Mouse (Mus musculus): ENCODE results near the gene Atp8b4. TPM values are rescaled to one million over a fixed set of nuclear protein-coding genes. Genes with fewer than 3 reads are reported as not detected.
A peak's percentile ranks its signal among the peaks of the same experiment; 100 is the strongest.

Gene Atp8b4
- polyA plus RNA-seq (2015; fragmentation: Nextera tagmentation; extraction: Ambion mirVana), result 5.5 and 5.9 TPM in 2 replicates

DNA sequence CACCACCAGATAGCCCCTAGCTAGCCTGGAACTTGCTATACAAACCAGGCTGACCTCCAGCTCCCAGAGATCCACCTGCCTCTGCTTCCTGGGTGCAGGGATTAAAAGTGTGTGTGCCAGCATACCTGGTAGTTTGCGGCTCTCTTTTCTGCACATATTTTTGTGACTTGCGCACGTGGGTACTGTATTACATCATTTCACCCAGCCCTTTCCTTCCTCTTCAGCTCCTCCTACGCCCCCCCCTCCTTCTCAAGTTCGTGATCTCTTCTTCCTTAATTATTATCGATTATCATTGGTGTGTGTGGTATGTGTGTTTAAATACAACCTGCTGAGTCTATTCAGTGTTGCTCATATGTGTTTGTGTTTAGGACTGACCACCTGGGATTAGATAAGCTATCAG lies at the start of gene Atp8b4:
TSS of gene Atp8b4 (minus strand) at position 154 of the 400 bp plus-strand sequence.
- Histone ChIP-seq H3K4me1 (ENCODE audit: control insufficient read depth, low read depth, low read length) (no peaks in the 10 kb centered on the region; the same call in 1 of the 2 replicates), H3K36me3 (ENCODE audit: control insufficient read depth, insufficient read depth) (no peaks in the 10 kb centered on the region), H3K9me3 (replicated peaks; ENCODE audit: control insufficient read depth, low read length) (no peaks in the 10 kb centered on the region), H3K27ac (ENCODE audit: low read length) (no peak within 1 kb of the TSS), H3K4me3 (ENCODE audit: low read depth, low read length) (peak within 1 kb of the TSS; percentile 36), H3K27me3 (ENCODE audit: control insufficient read depth, insufficient read depth, low read depth, low read length) (no peaks in the 10 kb centered on the region), H3K9ac (ENCODE audit: low read depth, low read length) (no peak within 1 kb of the TSS), H3K4me2 (ENCODE audit: low read depth, low read length) (no peak within 1 kb of the TSS)
- ATAC-seq (ENCODE audit: low read depth), result no peak
- 23% methylated on average over 6 of the region's 6 CpGs for WGBS (ENCODE audit: insufficient replicate concordance)

DNA sequence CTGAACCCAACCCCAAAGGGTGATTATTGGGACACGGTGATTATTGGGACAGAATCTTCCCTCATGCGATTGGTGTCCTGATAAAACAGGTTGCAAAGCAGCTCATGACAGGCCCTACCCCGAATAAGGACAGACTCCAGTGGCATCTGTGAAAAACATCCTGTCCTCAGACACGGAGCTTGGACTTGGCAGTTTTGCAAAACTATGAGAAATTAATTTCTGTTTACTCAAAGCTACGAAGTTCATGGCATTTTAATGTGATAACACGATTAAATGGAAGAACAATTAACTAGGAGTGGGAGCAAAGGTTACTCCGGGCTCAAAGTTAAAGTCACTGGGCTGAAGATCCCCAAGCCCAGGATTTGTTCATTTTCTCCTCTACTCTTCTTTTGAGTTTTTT lies 49.2 kb upstream of the Atp8b4 start:
- H3K9me3 ChIP-seq (replicated peaks; ENCODE audit: control insufficient read depth, low read length), result no peaks in the 10 kb centered on the region
- peaks cover 23% of the 10 kb centered on the region for H3K27me3 ChIP-seq (ENCODE audit: control insufficient read depth, insufficient read depth, low read depth, low read length)
- WGBS (ENCODE audit: insufficient replicate concordance), result 62% methylated on average over 7 of the region's 7 CpGs
- no peak overlapping the region for H3K27ac ChIP-seq (ENCODE audit: low read length)
- no peak overlapping the region for H3K9ac ChIP-seq (ENCODE audit: low read depth, low read length)
- H3K4me1 ChIP-seq (ENCODE audit: control insufficient read depth, low read depth, low read length), result peaks cover 4% of the 10 kb centered on the region
- no peak overlapping the region for H3K4me3 ChIP-seq (ENCODE audit: low read depth, low read length)
- no peaks in the 10 kb centered on the region for H3K36me3 ChIP-seq (ENCODE audit: control insufficient read depth, insufficient read depth)
- no peak overlapping the region for H3K4me2 ChIP-seq (ENCODE audit: low read depth, low read length)
- no peak for ATAC-seq (ENCODE audit: low read depth)

GRCm38 (mm10) chr2:126546392-126546791 lies 45.9 kb upstream of the Atp8b4 start:
- Histone ChIP-seq H3K9ac (ENCODE audit: low read depth, low read length) (no peak overlapping the region), H3K9me3 (replicated peaks; ENCODE audit: control insufficient read depth, low read length) (no peaks in the 10 kb centered on the region), H3K36me3 (ENCODE audit: control insufficient read depth, insufficient read depth) (no peaks in the 10 kb centered on the region), H3K4me3 (ENCODE audit: low read depth, low read length) (no peak overlapping the region), H3K4me2 (ENCODE audit: low read depth, low read length) (0 out of 2 replicates have a peak overlapping the region, but pooled peaks have one; percentile 3), H3K27ac (ENCODE audit: low read length) (peak overlapping the region; percentile 77), H3K4me1 (ENCODE audit: control insufficient read depth, low read depth, low read length) (peaks cover 4% of the 10 kb centered on the region; the same call in 1 of the 2 replicates), H3K27me3 (ENCODE audit: control insufficient read depth, insufficient read depth, low read depth, low read length) (no peaks in the 10 kb centered on the region; the same call in 1 of the 2 replicates)
- peak; percentile 60 for ATAC-seq (ENCODE audit: low read depth)
- WGBS (ENCODE audit: insufficient replicate concordance), result 41% methylated on average over 3 of the region's 3 CpGs

DNA sequence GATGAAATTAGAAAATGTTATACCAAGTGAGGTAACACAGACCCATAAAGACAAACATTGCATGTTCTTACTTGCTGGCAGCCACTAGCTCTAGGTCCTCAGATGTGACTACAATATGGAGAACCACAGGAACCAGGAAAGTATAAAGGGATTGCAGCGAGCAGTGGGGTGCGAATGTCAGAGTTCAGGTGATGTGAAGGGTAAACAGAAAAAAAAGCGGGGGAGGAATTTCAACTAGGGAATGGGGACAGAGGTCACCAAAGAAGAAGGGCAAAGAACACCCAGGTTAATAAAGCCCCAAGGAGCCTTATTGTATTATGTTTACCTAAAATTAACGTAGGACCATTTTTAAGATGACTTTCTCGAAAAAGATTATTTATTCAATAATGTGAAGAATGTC lies 44.8 kb upstream of the Atp8b4 start:
- Histone ChIP-seq H3K9ac (ENCODE audit: low read depth, low read length) (no peak overlapping the region), H3K4me1 (ENCODE audit: control insufficient read depth, low read depth, low read length) (peaks cover 4% of the 10 kb centered on the region; the same call in 1 of the 2 replicates), H3K4me2 (ENCODE audit: low read depth, low read length) (no peak overlapping the region), H3K27me3 (ENCODE audit: control insufficient read depth, insufficient read depth, low read depth, low read length) (no peaks in the 10 kb centered on the region), H3K36me3 (ENCODE audit: control insufficient read depth, insufficient read depth) (no peaks in the 10 kb centered on the region), H3K27ac (ENCODE audit: low read length) (peak overlapping the region; percentile 67), H3K4me3 (ENCODE audit: low read depth, low read length) (no peak overlapping the region), H3K9me3 (replicated peaks; ENCODE audit: control insufficient read depth, low read length) (no peaks in the 10 kb centered on the region)
- 58% methylated on average over 5 of the region's 5 CpGs for WGBS (ENCODE audit: insufficient replicate concordance)
- ATAC-seq (ENCODE audit: low read depth), result peak; percentile 72

DNA sequence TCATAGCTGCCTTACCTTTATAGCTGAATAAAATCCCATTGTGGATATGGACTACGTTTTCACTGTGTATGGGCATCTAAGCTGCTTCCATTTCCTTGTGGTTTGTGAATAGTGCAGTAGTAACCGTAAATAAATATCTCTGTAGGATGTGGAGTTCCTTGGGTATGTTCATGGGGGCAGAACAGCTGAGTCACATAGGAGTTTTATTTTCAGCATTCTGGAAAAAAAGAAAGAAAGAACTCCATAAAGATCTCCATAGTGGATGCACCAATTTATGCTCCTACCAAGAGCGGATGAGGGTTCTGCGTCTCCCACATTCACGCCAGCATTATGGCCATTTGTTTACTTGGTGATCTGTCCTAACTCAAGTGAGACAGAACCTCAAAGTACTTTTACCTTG lies 41.7 kb upstream of the Atp8b4 start:
- Histone ChIP-seq H3K36me3 (ENCODE audit: control insufficient read depth, insufficient read depth) (no peaks in the 10 kb centered on the region), H3K4me2 (ENCODE audit: low read depth, low read length) (no peak overlapping the region), H3K4me3 (ENCODE audit: low read depth, low read length) (no peak overlapping the region), H3K9ac (ENCODE audit: low read depth, low read length) (no peak overlapping the region), H3K4me1 (ENCODE audit: control insufficient read depth, low read depth, low read length) (peaks cover 4% of the 10 kb centered on the region; the same call in 1 of the 2 replicates), H3K9me3 (replicated peaks; ENCODE audit: control insufficient read depth, low read length) (no peaks in the 10 kb centered on the region), H3K27me3 (ENCODE audit: control insufficient read depth, insufficient read depth, low read depth, low read length) (no peaks in the 10 kb centered on the region), H3K27ac (ENCODE audit: low read length) (no peak overlapping the region)
- 71% methylated on average over 5 of the region's 5 CpGs for WGBS (ENCODE audit: insufficient replicate concordance)
- no peak for ATAC-seq (ENCODE audit: low read depth)

- Histone ChIP-seq H3K9ac (ENCODE audit: low read depth, low read length) (no peak overlapping the region), H3K9me3 (replicated peaks; ENCODE audit: control insufficient read depth, low read length) (no peaks in the 10 kb centered on the region), H3K4me2 (ENCODE audit: low read depth, low read length) (no peak overlapping the region), H3K4me1 (ENCODE audit: control insufficient read depth, low read depth, low read length) (peaks cover 4% of the 10 kb centered on the region; the same call in 1 of the 2 replicates), H3K27ac (ENCODE audit: low read length) (no peak overlapping the region), H3K27me3 (ENCODE audit: control insufficient read depth, insufficient read depth, low read depth, low read length) (no peaks in the 10 kb centered on the region), H3K4me3 (ENCODE audit: low read depth, low read length) (no peak overlapping the region), H3K36me3 (ENCODE audit: control insufficient read depth, insufficient read depth) (no peaks in the 10 kb centered on the region)
- ATAC-seq (ENCODE audit: low read depth), result no peak
- WGBS (ENCODE audit: insufficient replicate concordance), result 53% methylated on average over 6 of the region's 6 CpGs
Observed at GRCm38 (mm10) chr2:126540390-126540925, 40.0 kb upstream of the Atp8b4 start.

GRCm38 (mm10) chr2:126537654-126538053 lies 37.2 kb upstream of the Atp8b4 start:
- H3K4me3 ChIP-seq (ENCODE audit: low read depth, low read length), result no peak overlapping the region
- no peak overlapping the region for H3K27ac ChIP-seq (ENCODE audit: low read length)
- no peaks in the 10 kb centered on the region for H3K9me3 ChIP-seq (replicated peaks; ENCODE audit: control insufficient read depth, low read length)
- ATAC-seq (ENCODE audit: low read depth), result no peak
- H3K27me3 ChIP-seq (ENCODE audit: control insufficient read depth, insufficient read depth, low read depth, low read length), result no peaks in the 10 kb centered on the region
- no peak overlapping the region for H3K4me2 ChIP-seq (ENCODE audit: low read depth, low read length)
- H3K36me3 ChIP-seq (ENCODE audit: control insufficient read depth, insufficient read depth), result no peaks in the 10 kb centered on the region
- H3K4me1 ChIP-seq (ENCODE audit: control insufficient read depth, low read depth, low read length), result no peaks in the 10 kb centered on the region
- no peak overlapping the region for H3K9ac ChIP-seq (ENCODE audit: low read depth, low read length)

GRCm38 (mm10) chr2:126530581-126530980 lies 30.1 kb upstream of the Atp8b4 start:
- 31% methylated on average over 3 of the region's 3 CpGs for whole genome bisulfite sequencing (ENCODE audit: insufficient replicate concordance)
- Histone ChIP-seq H3K4me2 (ENCODE audit: low read depth, low read length) (no peak overlapping the region), H3K9ac (ENCODE audit: low read depth, low read length) (no peak overlapping the region), H3K4me1 (ENCODE audit: control insufficient read depth, low read depth, low read length) (no peaks in the 10 kb centered on the region), H3K27me3 (ENCODE audit: control insufficient read depth, insufficient read depth, low read depth, low read length) (no peaks in the 10 kb centered on the region), H3K9me3 (replicated peaks; ENCODE audit: control insufficient read depth, low read length) (no peaks in the 10 kb centered on the region), H3K36me3 (ENCODE audit: control insufficient read depth, insufficient read depth) (no peaks in the 10 kb centered on the region), H3K27ac (ENCODE audit: low read length) (no peak overlapping the region), H3K4me3 (ENCODE audit: low read depth, low read length) (no peak overlapping the region)
- ATAC-seq (ENCODE audit: low read depth), result no peak

GRCm38 (mm10) chr2:126527461-126527860 lies 27.0 kb upstream of the Atp8b4 start:
- Histone ChIP-seq H3K4me2 (ENCODE audit: low read depth, low read length) (no peak overlapping the region), H3K36me3 (ENCODE audit: control insufficient read depth, insufficient read depth) (no peaks in the 10 kb centered on the region), H3K27me3 (ENCODE audit: control insufficient read depth, insufficient read depth, low read depth, low read length) (no peaks in the 10 kb centered on the region), H3K4me3 (ENCODE audit: low read depth, low read length) (no peak overlapping the region), H3K9me3 (replicated peaks; ENCODE audit: control insufficient read depth, low read length) (no peaks in the 10 kb centered on the region), H3K27ac (ENCODE audit: low read length) (no peak overlapping the region), H3K4me1 (ENCODE audit: control insufficient read depth, low read depth, low read length) (no peaks in the 10 kb centered on the region), H3K9ac (ENCODE audit: low read depth, low read length) (no peak overlapping the region)
- 33% methylated on average over 8 of the region's 8 CpGs for WGBS (ENCODE audit: insufficient replicate concordance)
- no peak for ATAC-seq (ENCODE audit: low read depth)

All from liver, embryonic 16.5 days (tissue).